Mouse (Mus musculus) ES-E14 (cell line): ENCODE results near the gene 5730596B20Rik. TPM values are rescaled to one million over a fixed set of nuclear protein-coding genes. Genes with fewer than 3 reads are reported as not detected.
A peak's percentile ranks its signal among the peaks of the same experiment; 100 is the strongest.

Source experiments
- DNase-seq: peaks from one replicate; pipeline ENCODE4 v3.0.0-alpha.2; 2013; ENCODE audit warnings: low read depth, low spot score
- H3K27ac ChIP-seq: 2 replicates; pipeline ENCODE4 v1.5.1; 2012; ENCODE audit warnings: low read depth, mild to moderate bottlenecking, low read length, moderate library complexity, mixed read lengths; ENCODE audit not compliant: poor library complexity, insufficient read depth, severe bottlenecking
- H3K36me3 ChIP-seq: 2 replicates; pipeline ENCODE4 v1.6.1; 2012; ENCODE audit warnings: mild to moderate bottlenecking, low read length, moderate library complexity, mixed read lengths; ENCODE audit not compliant: control insufficient read depth, poor library complexity, insufficient read depth, severe bottlenecking
- H3K4me1 ChIP-seq, 2 experiments: fragments of 150-350 bp in 1 of 2; sonication (generic) in 1 of 2; 2 replicates each; pipeline ENCODE4 v1.6.1; 2012; ENCODE audit warnings: low read length in 2 of 2, mild to moderate bottlenecking in 1 of 2, mixed read lengths in 1 of 2; ENCODE audit not compliant: control insufficient read depth in 2 of 2, insufficient read depth in 2 of 2, poor library complexity in 1 of 2
- H3K4me3 ChIP-seq, 2 experiments: fragments of 150-350 bp in 1 of 2; sonication (generic) in 1 of 2; 2 replicates each; pipeline ENCODE4 v1.5.1; 2012; ENCODE audit warnings: low read length in 2 of 2, low read depth in 1 of 2, mild to moderate bottlenecking in 1 of 2, mixed read lengths in 1 of 2; ENCODE audit not compliant: insufficient read depth in 1 of 2, poor library complexity in 1 of 2, severe bottlenecking in 1 of 2
- H3K9ac ChIP-seq: 2 replicates; pipeline ENCODE4 v1.6.1; 2012; ENCODE audit warnings: low read depth, mild to moderate bottlenecking, low read length, mixed read lengths; ENCODE audit not compliant: poor library complexity, insufficient read depth, severe bottlenecking
- H3K9me3 ChIP-seq: fragments of 150-350 bp; sonication (generic); 2 replicates; pipeline ENCODE4 v1.6.1; 2012; ENCODE audit warnings: low read depth, mild to moderate bottlenecking, low read length; ENCODE audit not compliant: control insufficient read depth, insufficient read depth
- CHD2 ChIP-seq: IDR thresholded peaks from 2 replicates; pipeline ENCODE4 v1.6.1; 2014; ENCODE audit warnings: mild to moderate bottlenecking, low read depth, low read length, inconsistent platforms
- HCFC1 ChIP-seq: IDR thresholded peaks from 2 replicates; pipeline ENCODE4 v1.6.1; 2012; ENCODE audit warnings: low read length, inconsistent platforms, borderline replicate concordance; ENCODE audit not compliant: insufficient read depth
- MAFK ChIP-seq: IDR thresholded peaks from 2 replicates; pipeline ENCODE4 v1.6.1; 2014; ENCODE audit warnings: mild to moderate bottlenecking, low read depth, low read length, inconsistent platforms; ENCODE audit not compliant: insufficient read depth
- ZC3H11A ChIP-seq: IDR thresholded peaks from 2 replicates; pipeline ENCODE4 v1.6.1; 2012; ENCODE audit warnings: low read depth, mild to moderate bottlenecking, inconsistent platforms, low read length, borderline replicate concordance
- ZNF384 ChIP-seq: IDR thresholded peaks from 2 replicates; pipeline ENCODE4 v1.6.1; 2012; ENCODE audit warnings: low read depth, low read length, inconsistent platforms
- in situ Hi-C, 2 experiments: fragments of 600-800 bp; cut with MboI; formaldehyde crosslinking; loops; one replicate each; pipeline ENCODE4 v1.15.1; 2025; ENCODE audit warnings: low sequenced_read_pairs in 2 of 2, inconsistent platforms in 1 of 2; ENCODE audit not compliant: unreplicated experiment in 2 of 2
- total RNA-seq: library from RNA; depleted of rRNA; stranded (reverse); fragments of 300-350 nt; gene quantifications from 2 replicates; pipeline ENCODE4 v1.2.3, GENCODE M21; 2012

The 5730596B20Rik gene
- total RNA-seq, 1 experiment: 0.18 TPM

- in situ Hi-C loops: loop anchor here in 1 of 2 experiments (10.0 kb wide), 1 partner anchor 144 kb away; the partner anchor contains the start of gene Evx1
- Histone ChIP-seq H3K9me3 (no peaks in the 10 kb centered on the region), H3K9ac (no peak overlapping the region), H3K36me3 (no peaks in the 10 kb centered on the region), H3K27ac (no peak overlapping the region), H3K4me3 (peak overlapping the region in 1 of 2 experiments; percentile 32; a peak in 1 of 4 replicates), H3K4me1 (peaks cover 0 to 3% of the 10 kb centered on the region in 2 experiments; a peak in 1 of 4 replicates)
- no peak for TF ChIP-seq ZNF384
- TF ChIP-seq HCFC1: no peak
- TF ChIP-seq ZC3H11A: no peak
- no peak for TF ChIP-seq MAFK
- no peak for TF ChIP-seq CHD2
- no peak for DNase-seq
These were observed 7.0 kb upstream of the 5730596B20Rik start for GRCm38 (mm10) chr6:52170166-52170897.

DNA sequence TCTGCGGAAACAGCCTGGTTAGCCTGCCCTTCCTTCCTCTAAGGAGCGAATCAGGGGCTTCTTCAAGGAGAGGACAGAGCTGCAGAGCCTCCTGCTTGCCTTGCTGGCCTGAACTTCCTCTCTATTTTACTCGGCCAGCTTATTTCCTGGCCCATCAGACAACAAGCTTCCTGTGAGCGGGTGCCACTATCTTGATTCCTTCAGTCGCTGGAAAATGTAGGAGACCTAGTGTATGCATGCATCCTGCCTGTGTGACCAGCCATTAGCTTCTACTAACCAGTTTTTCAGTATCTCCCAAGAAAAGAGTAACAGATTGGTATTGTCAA is 6.4 kb upstream of the 5730596B20Rik start:
- Histone ChIP-seq H3K27ac (no peak overlapping the region), H3K4me1 (peaks cover 0 to 3% of the 10 kb centered on the region in 2 experiments; a peak in 1 of 4 replicates), H3K4me3 (peak overlapping the region in 1 of 2 experiments; percentile 32; a peak in 1 of 4 replicates), H3K9ac (no peak overlapping the region), H3K36me3 (no peaks in the 10 kb centered on the region), H3K9me3 (no peaks in the 10 kb centered on the region)
- DNase-seq: no peak
- in situ Hi-C loops: loop anchor here in 1 of 2 experiments (10.0 kb wide), 1 partner anchor 144 kb away; the partner anchor contains the start of gene Evx1
- TF ChIP-seq ZC3H11A: no peak
- TF ChIP-seq ZNF384: no peak
- no peak for TF ChIP-seq HCFC1
- TF ChIP-seq CHD2: no peak
- no peak for TF ChIP-seq MAFK

DNA sequence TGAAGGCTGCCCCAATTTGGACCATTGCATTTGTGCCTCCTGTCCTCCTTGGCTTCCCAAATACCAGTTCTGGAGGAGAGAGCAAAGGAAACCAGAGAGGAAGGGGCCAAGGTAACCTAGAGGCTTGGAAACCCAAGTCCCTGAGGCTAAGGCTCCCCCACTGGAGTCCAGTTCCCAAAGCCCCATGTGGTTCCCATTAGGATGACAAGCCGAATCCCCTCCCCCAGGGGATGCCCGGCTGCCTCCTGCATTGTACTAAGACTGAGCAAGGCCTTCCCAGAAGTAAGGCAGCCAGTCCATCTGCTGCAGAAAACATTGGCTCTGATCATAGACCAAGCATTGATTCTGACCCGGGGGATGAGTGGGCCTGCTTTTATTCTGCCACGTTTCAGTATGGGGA is 6.0 kb upstream of the 5730596B20Rik start:
- no peak for DNase-seq
- Histone ChIP-seq H3K4me3 (no peak overlapping the region), H3K9ac (no peak overlapping the region), H3K27ac (no peak overlapping the region), H3K9me3 (no peaks in the 10 kb centered on the region), H3K36me3 (no peaks in the 10 kb centered on the region), H3K4me1 (peaks cover under 1 to 3% of the 10 kb centered on the region in 2 experiments; a peak in 1 of 4 replicates)
- in situ Hi-C loops: loop anchor here in 1 of 2 experiments (10.0 kb wide), 1 partner anchor 143 kb away; the partner anchor contains the start of gene Evx1
- TF ChIP-seq MAFK (no peak), ZC3H11A (no peak), HCFC1 (no peak), ZNF384 (no peak), CHD2 (no peak)

DNA sequence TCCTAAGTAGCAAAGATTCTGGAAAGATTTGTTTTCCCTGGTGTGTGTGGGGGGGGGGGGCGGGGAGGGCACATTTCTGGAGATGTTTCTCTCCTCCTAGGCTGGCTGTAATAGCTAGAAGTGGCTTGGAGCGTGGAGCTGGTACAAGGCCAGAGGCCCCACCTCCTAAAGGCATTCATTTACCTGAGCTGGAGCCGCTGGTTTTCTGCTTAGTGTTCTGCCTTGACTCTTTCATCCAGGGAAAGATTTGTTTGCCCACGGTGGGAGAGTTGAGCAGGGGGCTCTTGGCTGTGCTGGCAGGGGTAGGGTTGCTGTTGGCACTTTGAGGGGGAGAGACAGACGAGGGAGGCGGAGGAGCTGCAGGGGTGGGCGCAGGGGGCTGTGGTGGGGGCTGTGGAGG is 5.4 kb upstream of the 5730596B20Rik start:
- peaks cover 2 to 3% of the 10 kb centered on the region in 2 experiments; a peak in 1 of 4 replicates for H3K4me1 ChIP-seq
- TF ChIP-seq ZNF384 (no peak), CHD2 (no peak)
- no peak for DNase-seq
- no peaks in the 10 kb centered on the region for H3K9me3 ChIP-seq
- in situ Hi-C loops: loop anchor here in 1 of 2 experiments (10.0 kb wide), 1 partner anchor 143 kb away; the partner anchor contains the start of gene Evx1
- H3K27ac ChIP-seq: no peak overlapping the region
- no peak overlapping the region for H3K9ac ChIP-seq
- H3K36me3 ChIP-seq: no peaks in the 10 kb centered on the region
- H3K4me3 ChIP-seq: peak overlapping the region; percentile 58 to 61
